Mouse (Mus musculus) ES-E14 (cell line): ENCODE data around the gene Crym. TPM values are rescaled to one million over a fixed set of nuclear protein-coding genes. Genes with fewer than 3 reads are reported as not detected.

Experiments
- DNase-seq: peaks from one replicate; pipeline ENCODE4 v3.0.0-alpha.2; 2013; ENCODE audit warnings: low read depth, low spot score
- H3K27ac ChIP-seq: 2 replicates; pipeline ENCODE4 v1.5.1; 2012; ENCODE audit warnings: low read depth, mild to moderate bottlenecking, low read length, moderate library complexity, mixed read lengths; ENCODE audit not compliant: poor library complexity, insufficient read depth, severe bottlenecking
- H3K36me3 ChIP-seq: 2 replicates; pipeline ENCODE4 v1.6.1; 2012; ENCODE audit warnings: mild to moderate bottlenecking, low read length, moderate library complexity, mixed read lengths; ENCODE audit not compliant: control insufficient read depth, poor library complexity, insufficient read depth, severe bottlenecking
- H3K4me1 ChIP-seq, 2 experiments: fragments of 150-350 bp in 1 of 2; sonication (generic) in 1 of 2; 2 replicates each; pipeline ENCODE4 v1.6.1; 2012; ENCODE audit warnings: low read length in 2 of 2, mild to moderate bottlenecking in 1 of 2, mixed read lengths in 1 of 2; ENCODE audit not compliant: control insufficient read depth in 2 of 2, insufficient read depth in 2 of 2, poor library complexity in 1 of 2
- H3K4me3 ChIP-seq, 2 experiments: fragments of 150-350 bp in 1 of 2; sonication (generic) in 1 of 2; 2 replicates each; pipeline ENCODE4 v1.5.1; 2012; ENCODE audit warnings: low read length in 2 of 2, low read depth in 1 of 2, mild to moderate bottlenecking in 1 of 2, mixed read lengths in 1 of 2; ENCODE audit not compliant: insufficient read depth in 1 of 2, poor library complexity in 1 of 2, severe bottlenecking in 1 of 2
- H3K9ac ChIP-seq: 2 replicates; pipeline ENCODE4 v1.6.1; 2012; ENCODE audit warnings: low read depth, mild to moderate bottlenecking, low read length, mixed read lengths; ENCODE audit not compliant: poor library complexity, insufficient read depth, severe bottlenecking
- H3K9me3 ChIP-seq: fragments of 150-350 bp; sonication (generic); 2 replicates; pipeline ENCODE4 v1.6.1; 2012; ENCODE audit warnings: low read depth, mild to moderate bottlenecking, low read length; ENCODE audit not compliant: control insufficient read depth, insufficient read depth
- CHD2 ChIP-seq: IDR thresholded peaks from 2 replicates; pipeline ENCODE4 v1.6.1; 2014; ENCODE audit warnings: mild to moderate bottlenecking, low read depth, low read length, inconsistent platforms
- HCFC1 ChIP-seq: IDR thresholded peaks from 2 replicates; pipeline ENCODE4 v1.6.1; 2012; ENCODE audit warnings: low read length, inconsistent platforms, borderline replicate concordance; ENCODE audit not compliant: insufficient read depth
- MAFK ChIP-seq: IDR thresholded peaks from 2 replicates; pipeline ENCODE4 v1.6.1; 2014; ENCODE audit warnings: mild to moderate bottlenecking, low read depth, low read length, inconsistent platforms; ENCODE audit not compliant: insufficient read depth
- ZC3H11A ChIP-seq: IDR thresholded peaks from 2 replicates; pipeline ENCODE4 v1.6.1; 2012; ENCODE audit warnings: low read depth, mild to moderate bottlenecking, inconsistent platforms, low read length, borderline replicate concordance
- ZNF384 ChIP-seq: IDR thresholded peaks from 2 replicates; pipeline ENCODE4 v1.6.1; 2012; ENCODE audit warnings: low read depth, low read length, inconsistent platforms
- in situ Hi-C, 2 experiments: fragments of 600-800 bp; cut with MboI; formaldehyde crosslinking; loops; one replicate each; pipeline ENCODE4 v1.15.1; 2025; ENCODE audit warnings: low sequenced_read_pairs in 2 of 2, inconsistent platforms in 1 of 2; ENCODE audit not compliant: unreplicated experiment in 2 of 2
- total RNA-seq: library from RNA; depleted of rRNA; stranded (reverse); fragments of 300-350 nt; gene quantifications from 2 replicates; pipeline ENCODE4 v1.2.3, GENCODE M21; 2012

The Crym gene
- total RNA-seq, 1 experiment: 3.7 TPM

GRCm38 (mm10) chr7:120180547-120180946 lies 21.4 kb downstream of the Crym start:
- Histone ChIP-seq H3K9me3 (no peaks in the 10 kb centered on the region), H3K9ac (no peak overlapping the region), H3K4me3 (no peak overlapping the region), H3K27ac (no peak overlapping the region), H3K4me1 (no peaks in the 10 kb centered on the region), H3K36me3 (no peaks in the 10 kb centered on the region)
- no peak for DNase-seq
- TF ChIP-seq ZC3H11A: no peak
- no peak for TF ChIP-seq HCFC1
- no peak for TF ChIP-seq MAFK
- in situ Hi-C loops: no loop called here

- no peak for DNase-seq
- no peaks in the 10 kb centered on the region for H3K4me1 ChIP-seq
- in situ Hi-C loops: no loop called here
These were observed 23.0 kb downstream of the Crym start for GRCm38 (mm10) chr7:120178935-120179334.

DNA sequence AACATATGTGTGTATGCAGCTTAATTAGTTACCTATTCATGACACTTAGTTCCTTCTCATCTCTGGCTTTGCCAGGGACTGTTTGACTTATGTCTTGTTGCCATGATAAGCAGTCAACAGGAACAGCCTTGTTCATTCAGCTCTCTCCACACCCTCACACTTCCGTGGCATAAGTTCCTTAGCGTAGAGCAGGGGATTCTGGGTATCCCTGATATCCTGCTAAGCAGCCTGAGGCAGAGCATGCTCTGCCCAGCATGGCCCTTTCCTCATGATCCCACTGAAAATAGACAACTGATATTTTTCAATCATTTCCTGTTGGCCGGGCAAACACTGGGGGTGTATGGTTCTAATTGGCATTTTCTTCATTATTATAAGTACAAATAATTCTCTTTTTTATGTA lies 24.3 kb downstream of the Crym start:
- TF ChIP-seq CHD2 (no peak), ZNF384 (no peak), MAFK (no peak), ZC3H11A (no peak), HCFC1 (no peak)
- Histone ChIP-seq H3K36me3 (no peaks in the 10 kb centered on the region), H3K27ac (no peak overlapping the region), H3K4me3 (no peak overlapping the region), H3K9ac (no peak overlapping the region), H3K9me3 (no peaks in the 10 kb centered on the region), H3K4me1 (no peaks in the 10 kb centered on the region)
- DNase-seq: no peak
- in situ Hi-C loops: no loop called here

More at GRCm38 (mm10) chr7:120178935-120179334, 23.0 kb downstream of the Crym start:
- Histone ChIP-seq H3K36me3 (no peaks in the 10 kb centered on the region), H3K9ac (no peak overlapping the region), H3K4me3 (no peak overlapping the region), H3K9me3 (no peaks in the 10 kb centered on the region), H3K27ac (no peak overlapping the region)
- no peak for TF ChIP-seq HCFC1
- TF ChIP-seq ZC3H11A: no peak
- no peak for TF ChIP-seq CHD2

DNA sequence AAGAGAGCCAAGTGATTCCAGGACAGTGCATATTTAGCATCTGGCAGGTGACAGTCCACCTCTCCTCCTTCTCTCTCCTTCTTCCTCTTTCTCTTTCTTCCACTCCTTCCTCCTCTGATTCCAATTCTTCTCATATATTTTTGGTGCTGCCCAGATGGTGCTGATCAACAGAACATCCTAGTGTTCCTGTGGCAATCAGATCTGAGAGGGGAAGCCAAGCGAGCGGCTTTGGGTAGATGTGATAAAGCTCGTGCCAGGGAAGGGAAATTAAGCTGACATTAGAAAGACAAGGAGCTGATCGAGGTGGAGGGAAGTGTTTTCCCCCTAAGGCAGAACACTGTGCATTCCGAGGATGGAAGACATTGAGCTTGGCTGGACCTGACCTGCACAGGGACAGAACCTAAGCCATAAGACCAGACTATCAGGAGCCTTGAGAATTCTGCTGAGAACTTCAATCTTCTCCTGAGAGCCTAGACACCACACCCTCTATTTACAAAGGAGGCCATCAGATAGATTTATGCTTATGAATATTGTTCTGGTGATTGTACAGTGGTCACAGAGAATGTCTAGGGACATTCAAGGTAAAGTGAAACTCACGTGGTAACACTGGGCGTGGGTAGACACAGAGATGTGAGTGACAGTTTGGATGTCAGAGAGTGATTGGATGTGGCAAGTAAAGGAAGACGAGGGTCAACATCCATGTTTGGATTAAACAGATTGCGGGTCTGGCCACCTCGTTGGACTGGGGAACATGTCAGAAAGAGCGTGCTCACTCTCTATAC lies 27.0 kb downstream of the Crym start:
- TF ChIP-seq ZNF384 (no peak), HCFC1 (no peak), MAFK (no peak), CHD2 (no peak), ZC3H11A (no peak)
- Histone ChIP-seq H3K9ac (no peak overlapping the region), H3K9me3 (no peaks in the 10 kb centered on the region), H3K4me3 (no peak overlapping the region), H3K36me3 (no peaks in the 10 kb centered on the region), H3K27ac (no peak overlapping the region), H3K4me1 (no peaks in the 10 kb centered on the region)
- DNase-seq: no peak
- in situ Hi-C loops: no loop called here
